Mouse (Mus musculus) T-helper 2 cell (primary cell): ENCODE measurements around the gene Orm2.

Experiments used
- in situ Hi-C: fragments of 300-600 bp; cut with MboI, MseI; formaldehyde crosslinking; loops from one replicate; pipeline ENCODE4 v1.15.1; 2025; ENCODE audit warnings: high pct_unique_total_duplicates

Orm2 gene

GRCm38 (mm10) chr4:63404205-63404604 is 42.0 kb downstream of the Orm2 start:
- in situ Hi-C loops, result loop anchor here (10.0 kb wide), 2 partner anchors 141 to 769 kb away; partner anchors contain the start of gene Atp6v1g1

DNA sequence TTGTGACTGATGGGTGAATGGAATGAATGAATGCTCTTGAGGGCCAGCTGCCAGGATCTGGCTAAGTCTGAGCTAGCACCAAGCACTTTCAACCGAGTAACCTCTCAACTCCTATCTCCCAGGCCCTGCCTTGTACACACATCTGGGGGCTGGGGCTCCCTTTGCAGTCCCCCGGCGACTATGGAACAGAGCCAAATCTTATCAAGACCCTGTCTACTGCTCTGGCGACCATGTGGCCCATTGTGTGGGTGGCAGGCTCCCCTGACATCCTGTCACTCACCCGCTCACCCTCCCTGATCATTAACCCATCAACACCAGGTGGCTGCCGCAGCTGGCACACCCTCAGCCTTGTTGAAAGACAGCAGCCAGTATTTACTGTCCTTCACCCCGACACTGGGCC is 42.8 kb downstream of the Orm2 start:
- in situ Hi-C loops, result loop anchor here (5.0 to 10.0 kb wide), 5 partner anchors 38 to 770 kb away; partner anchors contain the start of genes Atp6v1g1 and Tnfsf8

DNA sequence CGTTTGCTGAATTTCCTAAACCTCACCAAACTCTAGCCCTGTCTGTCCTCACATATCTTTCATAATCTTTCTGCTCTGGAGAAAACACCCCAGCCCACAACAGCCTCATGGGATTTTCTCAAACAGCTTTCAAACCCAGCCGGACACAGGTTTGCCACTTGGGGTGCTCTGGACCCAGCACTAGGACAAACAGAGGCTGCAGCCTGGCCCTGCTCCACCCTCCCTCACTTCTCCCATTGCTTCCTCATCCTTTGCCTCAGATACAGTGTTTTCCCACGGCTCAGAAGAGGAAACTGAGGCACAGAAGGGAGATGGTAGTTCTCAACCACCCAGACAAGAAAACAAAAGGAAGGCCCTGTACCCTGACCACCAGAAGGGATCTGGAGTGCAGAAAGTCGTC is 43.4 kb downstream of the Orm2 start:
- in situ Hi-C loops, result loop anchor here (5.0 to 10.0 kb wide), 5 partner anchors 38 to 771 kb away; partner anchors contain the start of genes Atp6v1g1 and Tnfsf8

DNA sequence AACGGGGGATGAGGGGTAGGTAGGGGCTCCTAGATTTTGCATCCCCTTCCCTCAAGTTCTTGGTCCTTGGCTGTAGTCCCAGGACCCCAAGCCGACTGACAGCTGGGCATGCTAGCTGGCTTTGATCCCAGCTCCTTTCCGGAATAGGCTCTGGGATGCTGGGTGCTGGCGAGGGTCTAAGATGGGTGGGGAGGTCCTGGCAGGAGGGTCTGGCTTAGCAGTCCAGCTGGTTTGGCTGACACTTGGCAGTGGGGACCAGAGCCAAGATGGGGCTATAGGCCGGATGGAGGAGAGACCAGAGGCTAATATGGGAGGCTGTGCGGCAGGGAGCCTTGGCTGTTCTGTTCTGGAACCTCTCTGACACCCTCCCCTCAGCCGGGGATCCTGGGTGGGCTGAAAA is 46.0 kb downstream of the Orm2 start:
- in situ Hi-C loops, result loop anchor here (5.0 to 10.0 kb wide), 5 partner anchors 41 to 773 kb away; partner anchors contain the start of genes Atp6v1g1 and Tnfsf8

- in situ Hi-C loops, result loop anchor here (5.0 to 10.0 kb wide), 5 partner anchors 41 to 774 kb away; partner anchors contain the start of genes Atp6v1g1 and Tnfsf8
Observed at GRCm38 (mm10) chr4:63408649-63409048, 46.4 kb downstream of the Orm2 start.

GRCm38 (mm10) chr4:63409317-63409907 is 47.2 kb downstream of the Orm2 start:
- in situ Hi-C loops, result loop anchor here (5.0 to 10.0 kb wide), 5 partner anchors 42 to 775 kb away; partner anchors contain the start of genes Atp6v1g1 and Tnfsf8

DNA sequence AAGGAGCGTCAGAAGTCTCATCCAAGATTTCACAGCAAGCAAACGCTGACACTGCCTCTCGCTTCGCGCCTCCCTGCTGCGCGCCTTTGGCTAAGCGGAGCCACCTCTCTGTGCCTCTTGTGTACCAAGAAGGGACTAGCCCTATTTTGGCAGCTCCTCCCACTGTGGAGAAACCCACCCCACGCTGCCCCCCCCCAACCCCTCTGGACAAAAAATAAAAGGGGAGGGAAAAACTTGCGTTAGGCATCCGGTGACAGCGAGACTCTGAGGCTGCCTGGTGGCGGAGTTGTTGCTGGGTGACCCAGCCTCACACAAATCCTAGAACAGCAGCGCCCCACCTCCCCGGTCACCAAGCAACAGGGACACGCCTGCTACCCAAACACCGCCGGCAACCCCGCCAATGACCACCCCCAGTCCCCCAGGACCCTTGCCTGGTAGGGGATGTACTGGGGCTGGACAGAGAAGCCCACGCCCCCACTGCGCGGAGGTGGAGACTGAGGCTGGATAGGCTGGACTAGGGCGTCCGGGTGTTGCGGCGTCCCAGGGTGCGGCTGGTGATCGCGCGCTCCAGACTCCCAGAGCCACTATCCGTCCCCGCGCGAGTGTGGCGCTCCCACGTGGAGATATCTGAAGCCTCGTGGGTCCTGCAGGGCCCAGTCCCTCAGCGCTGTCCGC is 47.8 kb downstream of the Orm2 start:
- in situ Hi-C loops, result loop anchor here (5.0 to 10.0 kb wide), 5 partner anchors 43 to 775 kb away; partner anchors contain the start of genes Atp6v1g1 and Tnfsf8

DNA sequence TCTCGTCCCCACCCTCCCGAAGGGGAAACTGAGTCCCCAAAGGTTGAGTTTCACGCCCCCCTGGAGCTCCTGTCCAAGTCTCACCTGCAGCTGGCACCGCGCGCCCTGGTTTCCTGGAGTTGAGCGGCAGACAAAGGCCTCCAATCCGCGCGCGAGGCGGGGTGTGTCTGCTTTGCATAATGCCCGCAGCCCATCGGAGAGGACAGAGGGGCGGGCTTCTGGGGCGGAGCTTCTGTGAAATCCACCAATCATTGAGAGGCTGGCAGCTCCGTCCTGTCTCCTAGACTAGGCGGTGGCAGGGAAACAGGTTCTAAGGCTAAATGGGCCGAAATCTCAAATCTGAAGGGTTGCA is 48.3 kb downstream of the Orm2 start:
- in situ Hi-C loops, result no loop called here

DNA sequence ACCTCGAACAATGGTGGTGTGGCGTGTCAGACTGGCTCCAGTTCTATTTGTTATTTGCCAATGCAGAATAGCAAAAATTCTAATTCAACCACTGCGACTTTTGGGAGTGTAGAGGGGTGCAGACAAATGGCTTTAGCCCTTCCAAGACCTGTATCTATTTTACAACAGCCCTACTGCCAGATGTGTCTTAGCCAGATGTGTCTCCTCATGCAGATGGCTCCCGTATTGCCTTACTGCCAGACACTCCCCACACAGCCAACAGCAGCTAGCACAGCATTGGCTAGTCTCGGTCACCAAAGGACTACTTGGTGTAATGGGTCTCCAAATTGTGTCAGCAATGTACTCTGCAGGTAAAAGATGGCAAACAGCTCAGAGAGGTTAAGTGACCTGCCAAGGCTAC is 49.0 kb downstream of the Orm2 start:
- in situ Hi-C loops, result no loop called here

GRCm38 (mm10) chr4:63414951-63415350 is 52.7 kb downstream of the Orm2 start:
- in situ Hi-C loops, result no loop called here
